Mouse (Mus musculus): ENCODE results near the gene Fuca1. TPM values are rescaled to one million over a fixed set of nuclear protein-coding genes. Genes with fewer than 3 reads are reported as not detected.

The Fuca1 gene
- total RNA-seq, 2 experiments from 2014 or later = 44.2 to 47.1 TPM

DNA sequence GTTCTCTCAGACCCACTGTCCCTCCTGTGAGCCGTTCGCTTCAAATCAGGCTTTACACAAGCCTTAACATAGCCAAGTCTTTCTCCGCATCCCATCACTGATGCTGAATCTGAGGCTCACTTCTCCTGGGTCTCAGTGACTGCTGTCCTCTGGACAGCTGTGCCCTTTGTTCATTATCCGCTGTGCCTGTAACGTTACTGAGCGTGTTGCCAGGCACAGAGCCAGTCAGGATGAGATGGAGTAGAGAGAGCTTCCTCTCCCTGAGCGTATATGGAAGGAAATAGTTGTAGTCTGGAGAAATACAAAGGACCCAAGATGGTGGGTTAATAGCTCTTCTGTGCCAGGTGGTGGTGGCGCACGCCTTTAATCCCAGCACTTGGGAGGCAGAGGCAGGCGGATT lies 28.9 kb downstream of the Fuca1 start:
- DNase-seq (ENCODE audit: low spot score in 2 of 2) = no peak

DNA sequence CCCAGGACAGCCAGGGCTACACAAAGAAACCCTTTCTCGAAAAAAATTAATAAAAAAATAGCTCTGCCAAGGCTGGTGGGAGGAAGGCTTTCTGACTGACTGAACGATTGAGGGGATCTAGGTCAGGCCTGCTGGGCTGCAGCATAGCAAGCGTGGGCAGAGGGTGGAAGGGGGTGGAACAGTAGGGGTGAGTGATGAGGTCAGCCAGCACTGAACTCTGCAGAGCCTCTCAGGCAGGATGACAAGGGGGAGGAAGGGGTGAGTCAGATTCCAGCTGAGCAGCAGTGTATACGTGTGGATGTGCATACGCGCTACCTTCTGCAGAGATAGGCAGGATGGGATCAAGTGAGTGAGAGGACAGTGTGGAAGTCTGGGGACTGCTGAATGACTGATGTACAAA lies 29.4 kb downstream of the Fuca1 start:
- no peak for DNase-seq (ENCODE audit: low spot score in 2 of 2)

DNA sequence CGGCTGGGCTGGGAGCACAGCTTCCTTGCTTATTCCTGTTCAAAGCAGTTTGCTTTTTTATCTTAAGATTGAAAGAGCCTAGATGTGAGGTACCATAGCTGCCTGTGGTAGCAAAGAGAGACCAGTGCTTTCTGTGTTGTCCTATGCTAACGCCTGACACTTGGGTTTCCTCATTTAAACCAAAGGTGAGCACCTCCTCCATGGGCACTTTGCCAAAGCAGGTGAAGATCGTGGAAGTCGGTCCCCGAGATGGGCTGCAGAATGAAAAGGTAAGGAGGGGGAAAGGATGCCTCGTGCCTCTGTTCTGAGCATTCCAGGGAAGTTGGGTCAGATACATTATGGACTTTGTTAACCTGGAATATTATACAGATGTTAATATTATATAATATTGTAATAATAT lies 29.8 kb downstream of the Fuca1 start:
- DNase-seq (ENCODE audit: low spot score in 2 of 2) = no peak

DNA sequence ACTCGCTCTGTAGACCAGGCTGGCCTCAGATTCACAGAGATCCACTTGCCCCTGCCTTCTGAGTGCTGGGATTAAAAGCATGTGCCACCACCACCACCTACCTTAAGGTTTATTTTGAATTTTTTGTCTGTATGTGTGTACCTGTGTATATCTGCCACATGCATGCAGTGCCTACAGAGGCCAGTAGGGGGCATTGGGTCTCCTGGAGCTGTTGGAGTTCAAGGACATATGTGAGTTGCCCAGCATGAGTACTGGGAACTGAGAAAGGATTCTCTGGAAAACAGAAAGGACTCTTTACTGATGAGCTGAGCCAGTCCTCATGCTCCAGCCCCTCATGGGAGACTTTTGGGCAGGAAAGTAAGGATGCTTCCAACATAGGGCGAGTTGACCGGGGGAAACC lies 31.0 kb downstream of the Fuca1 start:
- no peak for DNase-seq (ENCODE audit: low spot score in 2 of 2)

DNA sequence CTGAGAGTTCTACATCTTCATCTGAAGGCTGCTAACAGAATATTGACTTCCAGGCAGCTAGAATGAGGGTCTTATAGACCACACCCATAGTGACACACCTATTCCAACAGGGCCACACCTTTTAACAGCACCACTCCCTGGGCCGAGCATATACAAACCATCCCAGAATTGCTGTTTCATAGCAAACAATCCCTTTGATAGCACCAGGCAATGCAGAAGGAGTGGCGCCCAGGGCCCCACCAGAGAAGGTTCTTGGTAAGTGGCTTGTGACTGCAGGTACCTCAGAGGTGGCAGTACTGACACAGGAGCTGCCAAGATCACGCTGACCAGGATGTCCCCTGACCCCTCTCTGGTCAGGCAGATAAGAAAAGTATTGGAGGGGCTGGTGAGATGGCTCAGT lies 32.6 kb downstream of the Fuca1 start:
- no peak for DNase-seq (ENCODE audit: low spot score in 2 of 2)

DNA sequence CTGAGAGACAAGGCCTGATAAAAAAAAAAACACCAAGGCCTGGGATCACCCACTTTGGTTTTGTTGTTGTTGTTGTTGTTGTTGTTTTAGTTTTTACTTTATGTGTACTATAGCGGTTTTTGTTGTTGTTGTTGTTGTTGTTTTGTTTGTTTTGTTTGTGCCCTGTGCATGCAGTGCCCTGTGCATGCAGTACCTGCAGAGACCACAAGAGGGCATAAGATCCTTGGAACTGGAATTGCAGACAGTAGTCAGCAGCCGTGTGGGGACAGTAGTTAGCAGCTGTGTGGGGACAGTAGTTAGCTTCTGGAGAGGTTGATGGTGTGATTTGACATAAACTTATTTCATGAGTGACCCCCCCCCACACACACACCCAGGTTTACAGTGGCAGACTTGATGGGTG lies 33.7 kb downstream of the Fuca1 start:
- peak in 1 of 2 experiments; percentile 85 for DNase-seq (ENCODE audit: low spot score in 2 of 2)

DNA sequence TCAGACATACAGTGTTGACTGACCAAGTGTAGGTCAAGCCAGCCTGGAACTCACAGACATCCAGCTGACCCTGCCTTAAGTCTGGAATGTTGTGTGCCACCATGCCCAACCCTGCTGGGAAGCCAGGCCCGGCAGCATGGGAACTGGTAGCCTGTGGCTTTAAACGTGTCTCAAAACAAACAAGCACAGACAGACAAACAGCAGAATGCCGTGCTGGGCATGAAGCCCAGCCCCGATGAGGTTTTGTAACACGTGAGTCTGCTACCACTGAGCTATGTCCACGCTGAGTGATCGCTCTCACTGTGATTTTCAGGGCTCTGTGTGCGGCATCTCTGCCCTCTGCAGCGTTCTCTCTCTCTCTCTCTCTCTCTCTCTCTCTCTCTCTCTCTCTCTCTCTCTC lies 35.4 kb downstream of the Fuca1 start:
- no peak for DNase-seq (ENCODE audit: low spot score in 2 of 2)

DNA sequence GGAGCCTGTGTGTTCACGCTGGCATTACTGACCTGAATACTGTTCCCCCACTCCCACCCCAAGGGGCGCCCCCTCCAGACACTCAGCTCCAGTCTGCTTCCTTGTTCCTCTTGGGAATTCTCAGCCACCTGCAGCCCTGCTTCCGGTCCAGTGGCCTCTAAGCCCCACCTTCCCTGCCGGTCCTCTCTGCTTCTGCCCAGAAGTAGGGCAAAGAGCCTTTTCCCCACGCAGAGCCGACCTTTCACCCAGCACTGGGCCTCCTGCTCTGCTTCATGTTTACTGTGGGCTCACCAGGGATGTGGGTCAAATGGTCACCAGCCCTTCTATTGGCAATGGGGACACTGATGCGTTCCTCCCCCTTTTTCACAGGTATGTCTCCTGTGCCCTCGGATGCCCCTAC lies 37.8 kb downstream of the Fuca1 start:
- DNase-seq (ENCODE audit: low spot score in 2 of 2) = no peak

DNA sequence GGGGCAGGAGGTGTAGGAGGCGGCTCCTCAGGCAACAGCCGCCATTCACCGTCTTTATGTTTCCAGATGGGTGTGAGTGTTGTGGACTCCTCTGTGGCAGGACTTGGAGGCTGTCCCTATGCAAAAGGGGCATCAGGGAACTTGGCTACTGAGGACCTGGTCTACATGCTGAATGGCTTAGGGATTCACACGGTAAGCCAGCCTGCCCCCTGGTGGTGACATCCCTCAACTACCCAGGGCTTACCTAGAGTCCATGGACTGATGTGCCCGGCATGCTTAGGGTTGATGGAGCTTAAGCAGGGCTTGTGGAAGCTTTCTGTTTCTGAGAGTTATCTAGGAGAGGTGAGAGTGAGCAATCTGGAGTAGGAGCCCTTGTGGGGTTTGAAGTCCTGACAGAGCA lies 40.2 kb downstream of the Fuca1 start:
- DNase-seq (ENCODE audit: low spot score in 2 of 2) = peak; percentile 61 to 87

DNA sequence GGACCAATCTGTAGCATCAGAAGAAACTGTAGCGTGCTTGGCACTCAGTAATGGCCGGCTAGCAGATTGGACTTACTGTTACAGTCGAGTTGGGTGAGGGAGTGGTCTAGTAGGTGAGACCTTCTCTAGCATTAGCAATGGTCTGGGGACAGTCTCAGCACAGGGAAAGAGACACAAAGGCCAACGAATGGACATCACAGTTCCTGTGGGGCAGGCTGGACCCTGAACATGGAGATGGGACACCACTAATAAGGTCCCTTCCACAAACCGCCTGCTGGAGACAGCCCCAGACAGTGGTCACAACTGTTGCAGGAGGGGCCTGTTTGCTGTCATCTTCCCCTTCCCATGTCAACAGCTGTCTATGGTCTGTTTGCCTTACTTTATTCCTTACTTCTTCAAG lies 41.2 kb downstream of the Fuca1 start:
- no peak for DNase-seq (ENCODE audit: low spot score in 2 of 2)

DNA sequence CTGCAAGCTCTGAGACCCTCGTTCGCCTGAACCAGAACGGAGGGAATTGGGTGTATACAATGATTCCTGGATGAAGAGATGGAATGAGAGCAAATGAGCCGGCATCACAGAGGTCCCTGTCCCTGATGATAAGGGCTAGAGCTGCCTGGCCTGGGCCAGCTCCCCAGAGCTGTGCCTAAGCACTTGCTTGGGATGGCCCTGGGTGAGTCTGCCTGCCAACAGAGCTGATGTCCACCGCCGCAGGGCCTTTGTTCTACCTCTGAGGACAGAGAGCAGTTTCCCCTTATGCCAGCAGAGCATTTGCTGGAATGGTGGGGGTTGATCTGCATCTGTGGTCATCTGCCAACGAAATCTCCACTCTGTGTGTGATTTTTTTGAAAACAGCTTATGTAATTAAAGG lies 41.7 kb downstream of the Fuca1 start:
- no peak for DNase-seq (ENCODE audit: low spot score in 2 of 2)

DNA sequence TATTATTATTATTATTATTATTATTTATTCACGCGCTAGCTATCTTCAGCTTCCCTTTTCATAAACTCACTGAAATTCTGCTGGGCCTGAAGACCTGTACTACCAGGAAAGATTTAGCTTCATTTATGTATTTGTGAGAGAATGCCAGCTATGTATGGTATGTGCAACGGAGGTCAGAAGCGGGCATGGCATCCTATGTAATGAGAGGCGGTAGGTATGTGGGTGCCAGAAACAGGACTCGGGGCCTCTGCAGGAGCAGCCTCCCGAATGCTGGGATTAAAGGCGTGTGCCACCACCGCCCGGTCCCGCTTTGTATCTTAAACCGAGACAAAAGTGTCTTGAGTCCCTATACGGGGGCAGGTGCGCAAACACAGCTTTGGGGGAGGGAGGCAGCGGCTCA lies 42.4 kb downstream of the Fuca1 start:
- no peak for DNase-seq (ENCODE audit: low spot score in 2 of 2)

DNA sequence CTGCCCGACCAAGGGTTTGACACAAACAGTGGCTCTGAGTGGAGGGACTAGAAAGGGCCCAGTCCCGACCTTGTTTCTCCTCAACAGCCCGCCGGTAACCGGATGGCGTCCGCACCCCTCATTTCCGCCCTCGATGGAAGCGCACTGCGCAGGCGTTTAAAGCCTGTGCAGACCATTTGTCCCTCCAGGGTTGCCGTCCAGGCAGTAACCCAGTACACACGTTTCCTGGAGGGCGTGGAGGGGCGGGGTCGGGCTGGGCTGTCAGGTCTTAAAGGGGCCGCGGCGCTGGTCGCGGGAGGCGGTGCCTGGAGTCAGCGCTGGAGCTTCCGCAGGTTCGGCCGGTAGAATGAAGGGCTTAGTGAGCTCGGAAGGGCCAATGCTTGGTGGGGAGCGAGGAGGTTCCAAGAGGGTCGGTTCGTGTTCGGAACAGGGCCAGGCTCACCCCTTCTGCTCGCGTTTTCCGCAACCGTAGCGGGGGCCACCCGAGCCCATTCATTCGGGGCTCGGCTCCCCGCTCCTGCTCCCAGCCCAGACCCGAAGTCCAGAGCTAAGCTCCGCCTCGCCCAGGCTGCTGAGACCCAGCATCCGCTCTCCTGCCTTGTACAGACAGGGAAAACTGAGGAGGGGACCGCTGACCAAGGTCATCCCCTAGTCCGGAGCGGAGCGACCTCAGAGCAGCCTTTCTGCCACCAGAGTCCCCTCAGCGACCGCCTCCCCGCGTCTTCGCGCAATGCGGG lies 43.1 kb downstream of the Fuca1 start, which contains the start of gene Gale:
Gene Gale (plus strand): TSS at position 271 of the 737 bp plus-strand sequence.
- peak; percentile 92 to 96 for DNase-seq (ENCODE audit: low spot score in 2 of 2)

DNA sequence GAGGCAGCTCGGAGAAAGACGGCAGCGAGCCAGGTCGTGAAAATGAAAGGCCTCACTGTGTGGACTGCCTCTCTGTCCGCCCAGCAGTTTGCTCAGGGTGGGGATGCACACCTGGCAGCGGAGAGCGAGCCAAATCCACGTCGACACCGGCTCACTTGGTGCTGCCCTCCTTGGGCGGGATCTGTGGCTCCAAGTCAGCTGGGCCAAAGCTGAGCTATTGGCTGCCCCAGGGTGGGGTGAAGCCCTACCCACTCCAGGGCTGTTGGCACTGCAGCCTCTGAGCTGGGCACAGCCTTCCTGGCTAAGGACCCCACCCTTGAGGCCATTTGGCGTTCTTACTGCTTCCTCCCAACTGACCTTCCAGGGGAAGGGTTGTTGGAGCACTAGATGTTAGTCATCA lies 43.9 kb downstream of the Fuca1 start:
- DNase-seq (ENCODE audit: low spot score in 2 of 2) = no peak

DNA sequence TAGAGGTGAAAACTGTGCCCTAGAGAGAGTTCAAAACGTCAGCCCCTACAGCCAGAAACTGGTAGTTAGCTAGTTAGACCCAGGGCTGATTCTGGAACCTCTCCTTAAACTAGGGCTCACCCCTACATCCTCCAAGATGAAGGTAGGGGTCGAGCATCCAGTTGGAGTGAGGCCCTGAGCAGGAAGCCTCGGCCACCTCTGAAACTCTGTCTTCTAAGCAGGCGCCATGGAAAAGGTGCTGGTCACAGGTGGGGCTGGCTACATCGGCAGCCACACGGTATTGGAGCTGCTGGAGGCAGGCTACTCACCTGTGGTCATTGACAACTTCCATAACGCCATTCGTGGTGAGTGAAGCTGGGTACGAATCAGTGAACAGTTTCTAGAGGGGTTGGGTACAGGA lies 44.6 kb downstream of the Fuca1 start:
- DNase-seq (ENCODE audit: low spot score in 2 of 2) = no peak

DNA sequence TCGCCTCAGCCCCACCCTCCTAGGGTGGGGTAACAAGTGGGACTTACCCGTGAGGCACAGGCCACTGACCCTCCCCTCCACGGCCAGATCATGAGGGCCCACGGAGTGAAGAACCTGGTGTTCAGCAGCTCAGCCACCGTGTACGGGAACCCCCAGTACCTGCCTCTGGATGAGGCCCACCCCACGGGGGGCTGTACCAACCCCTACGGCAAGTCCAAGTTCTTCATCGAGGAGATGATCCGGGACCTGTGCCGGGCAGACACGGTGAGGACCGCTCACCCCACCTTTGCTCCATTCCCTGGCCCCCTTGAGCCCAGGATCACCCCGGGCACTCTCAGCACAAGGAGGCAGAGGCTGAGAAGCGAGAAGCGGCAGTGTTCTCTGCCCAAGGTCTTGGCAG lies 45.7 kb downstream of the Fuca1 start:
- DNase-seq (ENCODE audit: low spot score in 2 of 2) = no peak

DNA sequence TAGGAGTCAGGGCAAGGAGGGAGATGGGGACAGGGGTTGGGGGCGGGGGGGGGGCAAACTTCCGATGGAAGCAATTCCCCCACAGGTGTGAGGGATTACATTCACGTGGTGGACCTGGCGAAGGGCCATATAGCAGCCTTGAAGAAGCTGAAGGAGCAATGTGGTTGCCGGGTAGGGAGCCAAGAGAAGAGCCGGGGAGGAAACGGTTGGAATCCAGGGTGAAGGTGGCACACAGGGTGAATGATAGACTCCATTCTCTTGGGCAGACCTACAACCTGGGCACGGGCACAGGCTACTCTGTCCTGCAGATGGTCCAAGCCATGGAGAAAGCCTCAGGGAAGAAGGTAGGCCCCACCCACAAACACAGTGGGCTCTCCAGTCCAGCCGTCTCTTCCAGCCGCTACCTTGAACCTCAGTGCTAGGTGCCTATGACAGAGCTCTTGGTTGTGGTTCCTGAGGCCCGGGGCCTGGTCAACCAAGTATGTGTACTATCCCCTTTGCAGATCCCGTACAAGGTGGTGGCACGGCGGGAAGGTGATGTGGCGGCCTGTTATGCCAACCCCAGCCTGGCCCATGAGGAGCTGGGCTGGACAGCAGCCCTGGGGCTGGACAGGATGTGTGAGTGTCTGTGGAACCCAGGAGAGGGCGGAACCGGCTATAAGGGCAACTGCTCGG lies 46.7 kb downstream of the Fuca1 start:
- no peak for DNase-seq (ENCODE audit: low spot score in 2 of 2)

DNA sequence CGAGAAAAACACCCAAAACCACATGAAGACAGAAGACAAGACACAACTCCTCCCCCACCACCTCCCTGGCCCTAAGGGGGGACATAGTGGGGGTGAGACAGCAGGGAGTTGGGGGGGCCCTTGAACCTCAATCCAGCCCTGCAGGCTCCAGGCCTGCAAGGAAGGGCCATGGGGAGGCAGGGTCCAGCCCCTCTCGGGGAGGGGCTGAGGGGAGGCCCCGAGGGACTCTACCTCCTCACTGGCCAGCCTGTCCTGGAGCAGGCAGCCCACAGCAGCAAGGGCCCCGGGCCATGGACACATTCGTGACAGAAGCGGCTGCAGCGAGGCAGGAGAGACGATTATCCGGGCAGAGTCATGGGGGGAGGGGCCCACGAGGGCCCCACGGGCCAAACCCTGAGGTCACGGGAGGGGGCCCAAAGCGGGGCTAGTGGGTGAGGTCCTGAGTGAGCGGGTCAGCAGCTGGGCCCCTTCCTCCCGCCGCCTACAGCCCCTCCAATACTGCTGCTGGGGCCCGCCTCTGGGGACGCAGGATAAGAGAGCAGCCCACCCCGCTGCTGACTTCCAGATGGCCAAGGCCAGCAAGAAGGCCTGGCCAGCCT lies 47.8 kb downstream of the Fuca1 start:
- no peak for DNase-seq (ENCODE audit: low spot score in 2 of 2)

DNA sequence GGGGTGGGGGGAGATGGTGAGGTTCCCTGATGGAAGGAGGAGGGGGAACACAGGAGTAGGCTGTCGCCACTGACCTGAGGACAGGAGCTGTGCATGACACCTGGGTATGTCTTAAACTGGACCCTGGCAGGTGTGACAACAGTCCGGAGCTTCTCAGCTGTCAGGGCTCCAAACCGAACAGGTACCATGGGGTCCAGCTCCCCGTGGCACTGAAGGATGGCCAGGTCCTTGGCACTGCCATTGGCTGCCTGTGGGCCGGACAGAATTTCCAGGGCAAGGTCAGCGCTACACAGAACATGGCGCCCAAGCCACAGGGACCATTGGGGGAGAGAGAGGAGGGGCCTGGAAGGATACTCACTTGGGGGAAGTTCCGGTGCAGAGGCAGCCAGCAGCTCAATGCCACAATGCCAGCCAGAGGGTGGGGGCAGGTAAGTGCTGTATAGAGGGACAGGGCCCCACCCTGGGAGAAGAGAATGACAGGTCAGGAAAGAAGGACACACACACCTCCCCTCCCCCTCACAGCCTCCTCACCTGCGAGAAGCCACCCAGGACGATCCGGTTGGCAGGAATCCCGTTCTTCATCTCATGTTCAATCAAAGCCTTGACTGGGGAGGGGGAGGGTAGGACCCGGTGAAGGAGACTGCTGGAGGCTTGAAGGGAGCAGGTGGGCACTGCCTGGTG lies 48.7 kb downstream of the Fuca1 start:
- DNase-seq (ENCODE audit: low spot score in 2 of 2) = no peak

DNA sequence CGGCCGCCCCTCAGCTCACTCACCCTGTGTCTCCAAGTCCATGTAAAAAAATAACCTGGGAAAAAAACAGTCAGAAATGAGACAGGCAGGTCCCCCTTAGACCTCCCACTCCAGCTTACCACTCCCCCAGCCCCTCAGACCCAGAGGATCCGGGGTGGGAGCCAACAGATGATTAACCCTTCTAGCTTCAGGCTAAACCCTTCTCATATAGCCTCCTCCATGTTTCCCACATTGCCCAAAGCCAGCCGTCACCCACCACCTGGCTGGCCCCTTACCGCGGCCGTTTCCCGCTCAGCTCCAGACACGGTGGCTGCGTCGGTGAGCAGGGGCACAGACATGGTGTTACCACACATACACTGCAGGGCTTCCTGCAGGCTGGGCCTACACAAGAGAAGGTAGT lies 50.0 kb downstream of the Fuca1 start:
- DNase-seq (ENCODE audit: low spot score in 2 of 2) = no peak

DNA sequence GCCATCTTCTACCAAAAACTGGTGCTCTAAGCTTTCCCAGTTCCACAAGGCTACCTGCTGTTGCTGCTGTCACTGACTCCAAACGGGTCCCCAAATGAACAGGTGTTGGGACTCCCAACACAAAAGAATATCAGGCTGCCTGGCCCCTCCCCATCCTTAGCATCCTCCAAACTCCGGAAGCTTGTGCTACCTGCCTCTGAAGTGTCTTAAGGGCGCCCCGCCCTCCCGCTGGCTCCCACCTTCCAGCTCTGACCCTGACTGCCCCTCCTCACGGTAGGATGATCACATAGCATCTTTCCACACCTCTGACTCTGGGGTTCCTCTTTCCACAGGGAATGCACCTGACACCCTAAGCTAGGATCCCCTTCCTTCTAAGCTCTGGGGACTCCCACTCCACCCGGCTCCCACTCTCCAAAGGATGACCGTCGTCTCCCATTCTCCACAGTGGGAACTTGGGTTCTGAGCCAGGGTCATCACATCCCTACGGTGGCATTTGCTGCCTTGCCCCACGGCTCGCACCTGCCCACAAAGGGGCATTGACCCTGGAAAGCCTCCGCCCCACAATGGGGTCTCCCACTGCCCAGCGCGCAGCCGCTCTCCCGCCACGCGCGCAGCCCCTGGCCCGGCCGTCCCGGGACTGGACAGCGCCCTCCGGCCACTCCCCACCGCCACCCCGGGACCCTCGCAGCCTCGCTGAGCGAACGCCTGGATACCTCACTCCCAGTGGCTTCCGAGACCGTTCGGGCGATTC lies 51.4 kb downstream of the Fuca1 start:
- no peak for DNase-seq (ENCODE audit: low spot score in 2 of 2)
